Mouse (Mus musculus) embryo, embryonic 10 days (tissue): ENCODE data around the gene Med6.
A peak's percentile ranks its signal among the peaks of the same experiment; 100 is the strongest.

Experiments used
- DNase-seq: peaks from one replicate; pipeline ENCODE4 v3.0.0-alpha.2; 2015; ENCODE audit warnings: low spot score

Med6 gene

DNA sequence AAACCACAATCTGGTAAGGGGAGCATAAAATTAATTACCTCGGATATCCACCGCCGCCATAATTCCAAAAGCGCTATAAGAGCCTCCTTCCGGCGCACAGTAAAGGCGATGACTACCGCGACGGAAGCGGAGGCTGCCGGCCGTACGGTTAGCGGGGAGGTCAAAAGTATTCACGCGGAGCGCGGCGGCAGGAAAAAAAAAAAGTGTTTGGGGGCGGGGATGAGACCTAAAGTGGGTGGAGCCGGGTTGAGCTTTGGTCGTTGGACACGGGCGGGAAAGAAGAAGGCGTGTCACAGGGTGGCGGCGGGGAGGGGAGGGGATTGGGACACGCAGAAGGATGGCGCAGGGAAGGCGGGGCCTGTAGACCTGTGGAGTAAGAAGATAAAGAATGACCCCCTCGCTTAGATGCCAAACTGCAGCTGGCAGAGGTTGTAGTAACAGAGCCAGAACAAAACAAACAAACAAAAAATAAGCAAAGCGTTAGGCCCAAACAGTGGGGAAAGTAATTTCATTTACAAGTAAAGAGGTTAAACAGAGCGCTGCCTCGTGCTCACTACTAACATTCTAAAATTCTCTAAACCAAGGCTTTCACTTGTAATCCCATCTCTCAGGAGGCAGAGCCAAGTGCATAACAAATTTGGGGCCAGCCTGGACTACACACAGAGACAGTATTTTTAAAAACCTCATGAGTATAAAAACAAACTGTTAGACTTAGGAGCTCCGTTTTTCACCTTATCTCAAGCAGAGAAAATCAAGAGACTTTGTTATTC, at the start of gene Med6:
TSS of gene Med6 (minus strand) at position 107 of the 770 bp plus-strand sequence.
- DNase-seq = peak; percentile 96

GRCm38 (mm10) chr12:81642361-81643082, 47.7 kb upstream of the Med6 start:
- peak; percentile 13 for DNase-seq

- no peak for DNase-seq
These were observed 45.8 kb upstream of the Med6 start for GRCm38 (mm10) chr12:81640656-81641055.

GRCm38 (mm10) chr12:81633246-81633645, 38.4 kb upstream of the Med6 start:
- DNase-seq = no peak

GRCm38 (mm10) chr12:81631661-81632401, 37.0 kb upstream of the Med6 start:
- peak; percentile 49 for DNase-seq

- DNase-seq = peak; percentile 65
These were observed 36.3 kb upstream of the Med6 start, which contains the start of gene Ttc9 for GRCm38 (mm10) chr12:81630915-81631660. Ttc9 (plus strand) TSS chr12:81631249.

- peak; percentile 48 for DNase-seq
These were observed 35.7 kb upstream of the Med6 start for GRCm38 (mm10) chr12:81630520-81630914.

DNA sequence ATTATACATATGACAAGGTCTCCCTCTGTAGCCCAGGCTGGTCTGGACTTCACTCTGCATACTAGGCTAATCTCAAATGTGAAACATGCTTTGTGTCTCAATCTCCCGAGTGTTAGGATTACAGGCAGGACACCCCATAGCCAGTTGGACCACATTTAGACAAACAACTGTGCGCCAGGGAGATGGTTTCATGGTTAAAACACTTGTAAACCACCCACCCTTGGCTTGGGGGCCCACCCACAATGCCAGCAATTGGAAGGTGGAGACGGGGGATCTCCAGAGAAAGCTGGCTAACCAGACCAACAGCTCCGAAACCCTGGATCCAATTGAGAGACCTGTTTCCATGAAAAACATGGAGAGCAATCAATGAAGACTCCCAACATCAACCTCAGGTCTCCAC, 33.3 kb upstream of the Med6 start:
- DNase-seq = no peak

DNA sequence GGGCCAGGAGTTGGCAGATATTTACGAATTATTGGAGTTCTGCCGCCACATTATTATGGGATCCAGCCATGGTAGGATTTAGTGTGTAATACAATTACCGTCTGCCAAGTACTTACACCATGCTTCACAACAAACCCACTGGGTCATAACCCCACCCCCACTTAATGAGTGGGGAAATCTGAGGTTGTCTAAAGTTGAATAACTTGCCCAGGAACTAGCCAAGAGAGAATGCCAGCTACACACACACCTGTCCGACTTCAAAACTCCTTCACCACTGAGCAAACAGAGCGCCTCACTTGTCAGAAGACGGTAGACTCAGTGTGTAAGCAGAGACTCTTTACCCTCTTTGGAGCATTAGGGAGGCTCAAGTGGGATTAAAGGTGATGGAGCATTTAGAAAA, 32.6 kb upstream of the Med6 start:
- DNase-seq = no peak

DNA sequence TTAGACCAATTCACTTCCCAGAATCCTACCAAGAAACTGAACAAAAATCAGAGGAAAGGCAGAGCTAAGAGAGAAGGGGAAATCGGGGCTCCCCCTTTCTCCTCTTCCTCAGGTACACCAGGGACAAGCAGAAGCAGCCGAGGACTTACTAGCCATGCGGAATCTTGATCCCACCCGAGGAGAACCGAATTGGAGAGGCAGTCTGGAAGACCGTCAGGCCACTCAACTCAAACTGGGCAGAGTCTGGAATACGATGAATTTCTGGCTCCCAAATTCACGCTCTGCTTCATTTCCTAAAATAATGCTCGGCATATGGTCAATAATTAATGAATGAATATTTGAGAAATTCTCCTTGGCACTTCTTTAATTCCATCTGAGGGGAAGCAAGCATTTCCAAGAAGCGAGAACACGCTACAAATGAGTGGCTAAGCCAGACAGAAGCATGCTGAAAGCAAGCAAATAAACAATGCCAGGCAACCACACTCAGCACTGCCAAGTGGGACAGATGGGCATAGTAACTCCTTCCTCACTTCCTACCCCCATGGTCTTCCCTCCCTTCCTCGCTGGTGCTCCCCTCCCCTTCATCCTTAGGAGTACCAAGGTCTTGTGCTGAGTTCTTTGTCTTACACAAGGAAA, 31.5 kb upstream of the Med6 start:
- DNase-seq = no peak

GRCm38 (mm10) chr12:81623377-81623776, 28.6 kb upstream of the Med6 start:
- DNase-seq = no peak

- DNase-seq = peak; percentile 77
These were observed 24.5 kb upstream of the Med6 start for GRCm38 (mm10) chr12:81619302-81619701.

DNA sequence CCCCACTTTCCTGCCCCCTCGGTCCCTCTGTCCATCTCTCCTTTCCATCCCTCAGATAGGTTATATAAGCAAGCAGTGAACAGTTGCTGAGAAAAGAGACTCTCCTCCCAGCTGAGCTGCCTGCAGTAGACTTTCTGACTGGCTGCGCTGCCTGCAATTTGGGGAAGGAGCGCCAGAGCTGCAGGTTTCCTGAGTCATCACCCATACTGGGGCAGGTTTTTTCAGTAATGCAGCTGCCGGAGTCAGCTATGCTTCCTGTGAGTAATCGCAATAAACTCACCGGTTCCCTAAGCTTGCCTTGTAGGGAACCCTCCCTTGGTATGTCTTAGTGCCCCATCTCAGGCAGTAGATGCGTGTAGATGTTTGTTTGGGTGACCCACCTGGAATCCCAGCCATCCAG, 22.2 kb upstream of the Med6 start:
- DNase-seq = no peak

DNA sequence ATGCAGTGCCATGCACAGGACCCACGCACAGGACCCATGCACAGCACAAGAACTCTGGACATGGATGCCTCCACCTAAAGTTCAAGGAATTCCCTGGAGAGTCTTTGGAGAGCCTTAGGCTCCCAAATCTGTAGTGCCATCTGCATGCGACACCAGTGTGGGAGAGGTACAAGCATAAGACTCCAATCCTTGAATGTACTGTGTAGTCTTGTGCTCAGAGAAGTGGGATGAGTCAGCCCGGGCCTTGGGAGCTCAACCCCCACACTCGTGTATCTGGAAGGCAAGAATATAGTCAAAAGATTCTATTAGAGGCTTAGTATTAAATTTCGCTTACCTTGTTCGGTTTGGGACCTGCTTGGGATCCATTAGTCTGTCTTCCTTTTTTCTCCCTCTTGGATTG, 21.0 kb upstream of the Med6 start:
- no peak for DNase-seq

DNA sequence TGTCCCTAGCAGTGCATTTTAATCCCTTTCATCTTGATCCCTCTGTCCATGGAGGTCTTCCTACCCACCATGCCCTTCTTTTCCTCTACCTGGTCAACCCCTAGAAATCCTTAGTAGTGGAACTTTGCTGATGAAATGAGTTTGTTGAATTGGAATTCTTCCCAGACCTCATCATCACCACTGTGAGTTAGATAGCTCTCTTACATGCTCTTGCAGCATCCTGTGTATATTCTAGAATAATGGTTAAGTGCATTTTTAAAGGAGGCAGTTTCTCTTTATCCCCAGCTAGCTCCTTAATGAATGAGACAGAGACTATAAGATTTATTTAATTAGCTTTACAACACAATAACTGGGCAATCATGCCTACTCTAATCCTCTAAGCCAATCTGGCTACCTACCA, 14.6 kb upstream of the Med6 start:
- no peak for DNase-seq

DNA sequence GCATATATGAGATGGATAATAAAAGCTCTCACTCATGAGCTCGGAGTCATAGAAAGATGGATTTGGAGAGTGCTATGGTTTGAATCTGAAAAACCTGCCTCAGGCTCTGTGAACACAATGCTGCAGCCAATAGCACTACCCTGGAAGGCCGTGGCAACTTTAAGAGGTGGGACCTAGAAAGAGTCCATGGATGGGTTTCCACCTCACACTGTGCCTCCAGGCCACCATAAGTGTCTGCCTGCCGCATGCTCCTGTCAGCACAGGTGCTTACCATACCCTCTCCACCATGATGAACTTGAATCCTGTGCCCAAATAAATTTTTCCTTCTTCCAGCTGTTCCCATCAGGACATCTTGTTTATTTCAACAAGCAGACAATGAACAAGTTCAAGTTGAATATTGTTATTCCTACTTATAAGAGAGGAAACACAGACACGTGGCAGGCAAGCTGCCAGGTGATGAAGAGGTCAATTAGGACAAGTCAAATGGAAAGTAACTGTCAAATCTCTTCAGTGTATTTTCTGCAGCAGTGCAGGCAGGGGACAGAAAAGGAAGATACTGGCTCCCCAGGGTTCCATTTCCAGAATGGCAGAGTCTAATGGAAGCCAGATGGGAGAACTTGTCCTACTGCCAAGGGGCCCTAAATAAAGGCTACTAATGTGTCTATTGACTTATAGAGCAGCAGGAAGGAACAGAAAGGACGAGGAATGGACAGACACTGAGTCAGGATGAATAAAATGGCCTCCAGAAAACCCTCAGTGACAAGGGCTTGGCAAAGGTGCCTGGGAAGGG, 10.4 kb upstream of the Med6 start:
- no peak for DNase-seq

- DNase-seq = no peak
These were observed 1.9 kb upstream of the Med6 start for GRCm38 (mm10) chr12:81596547-81597262.

DNA sequence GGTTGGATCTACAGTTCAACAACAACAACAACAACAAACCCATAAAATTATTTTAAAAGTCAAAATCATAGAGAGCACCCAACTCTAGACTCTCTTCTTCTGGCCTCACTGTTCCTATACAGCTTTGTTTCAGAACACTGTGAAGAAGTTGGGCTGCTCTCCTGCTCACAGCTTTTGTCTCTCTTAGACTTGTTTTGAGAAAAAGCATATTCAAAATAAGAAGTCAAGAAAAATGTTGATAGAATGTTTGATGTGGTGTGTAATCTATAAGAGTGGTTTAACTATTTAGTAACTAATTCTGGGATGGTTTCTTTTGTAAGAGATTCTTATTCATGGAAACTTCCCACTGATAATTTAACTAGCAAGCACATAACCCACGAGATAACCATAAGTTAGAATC, 26.4 kb downstream of the Med6 start, which contains the start of gene Adam21:
TSS of gene Adam21 (minus strand) at position 101 of the 400 bp plus-strand sequence.
- DNase-seq = no peak

- no peak for DNase-seq
These were observed 26.9 kb downstream of the Med6 start for GRCm38 (mm10) chr12:81567931-81568330.

GRCm38 (mm10) chr12:81564173-81564572, 30.6 kb downstream of the Med6 start:
- DNase-seq = no peak
